Mouse (Mus musculus) cerebellum, postnatal 36 days (tissue): ENCODE measurements around the gene Camk2g.

ENCODE experiments used
- DNase-seq, 2 experiments: peaks; one replicate each; pipeline ENCODE4 v3.0.0; 2021 to 2022; ENCODE audit warnings: mixed read lengths in 2 of 2

The Camk2g gene

GRCm38 (mm10) chr14:20700362-20700761 is 93.5 kb downstream of the Camk2g start:
- no peak for DNase-seq

DNA sequence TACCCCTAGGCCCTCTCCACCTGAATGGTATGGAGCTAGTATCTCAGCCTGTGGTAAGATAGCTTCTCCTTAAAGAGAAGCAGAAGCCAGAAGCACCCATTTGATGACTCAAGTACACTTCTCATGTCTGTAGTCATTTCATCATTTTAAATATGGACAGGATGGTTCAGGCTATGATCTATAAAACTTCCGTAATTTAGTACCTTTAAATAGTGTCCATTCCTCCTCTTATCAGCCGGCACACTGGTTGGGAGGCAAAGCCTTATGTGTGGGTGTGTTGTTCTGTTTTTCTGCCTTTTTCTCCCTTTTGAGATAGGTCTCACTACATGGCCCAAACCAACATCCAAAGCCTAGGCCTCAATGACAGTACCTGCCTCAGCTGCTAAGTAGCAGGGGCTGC is 95.4 kb downstream of the Camk2g start:
- no peak for DNase-seq

DNA sequence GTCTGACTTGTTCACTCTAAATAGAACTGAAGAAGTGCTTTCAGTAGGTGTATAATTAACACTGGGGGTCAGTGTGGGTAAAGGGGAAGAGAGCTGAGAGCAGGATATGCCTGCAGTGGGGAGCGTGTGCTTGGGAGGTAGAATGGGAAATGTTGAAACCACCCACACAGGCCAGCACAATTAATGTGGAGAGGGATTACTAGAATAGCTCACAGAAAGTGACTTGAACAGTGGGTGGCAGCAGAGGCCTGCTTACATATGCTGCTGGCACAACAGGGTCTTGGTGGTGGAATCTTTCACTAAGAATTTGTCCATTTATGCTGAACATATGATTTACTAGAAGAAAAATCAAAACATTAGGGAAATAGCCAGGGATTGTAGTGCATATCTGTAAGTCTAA is 96.9 kb downstream of the Camk2g start:
- peak; percentile 48 for DNase-seq

- peak; percentile 14 to 20 for DNase-seq
These were observed 97.9 kb downstream of the Camk2g start for GRCm38 (mm10) chr14:20695761-20696520.

DNA sequence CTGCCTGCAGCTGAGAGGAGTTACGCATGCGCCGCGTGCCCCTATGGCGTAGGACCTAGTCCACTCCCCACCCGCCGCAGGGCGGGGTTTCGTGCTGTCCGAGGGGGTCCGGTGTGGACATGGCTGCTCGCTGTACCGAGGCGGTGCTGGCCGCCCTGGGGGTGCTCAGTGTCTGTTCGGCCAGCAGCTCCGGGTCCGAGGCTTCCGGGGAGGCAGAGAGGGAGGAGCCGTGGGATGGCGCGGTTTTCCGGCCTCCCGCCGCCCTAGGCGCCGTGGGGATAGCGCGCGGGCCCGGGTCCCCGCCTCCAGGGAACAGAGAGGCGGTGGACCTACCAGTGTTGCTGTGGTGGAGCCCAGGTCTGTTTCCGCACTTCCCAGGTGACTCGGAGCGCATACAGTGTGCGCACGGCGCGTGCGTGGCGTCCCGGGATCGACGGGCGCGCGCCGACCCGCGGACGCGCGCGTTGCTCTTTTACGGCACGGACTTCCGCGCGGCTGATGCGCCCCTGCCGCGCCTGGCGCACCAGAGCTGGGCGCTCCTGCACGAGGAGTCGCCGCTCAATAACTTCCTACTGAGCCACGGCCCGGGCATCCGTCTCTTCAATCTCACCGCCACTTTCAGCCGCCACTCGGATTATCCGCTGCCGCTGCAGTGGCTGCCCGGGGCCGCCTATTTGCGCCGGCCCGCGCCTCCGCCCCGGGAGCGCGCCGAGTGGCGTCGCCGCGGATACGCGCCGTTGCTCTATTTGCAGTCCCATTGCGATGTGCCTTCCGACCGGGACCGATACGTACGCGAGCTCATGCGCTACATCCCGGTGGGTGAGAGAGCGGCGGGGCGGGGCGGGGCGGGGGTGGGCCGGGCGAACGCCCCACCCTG is 98.8 kb downstream of the Camk2g start, which contains the start of gene Fut11:
Gene Fut11 (plus strand): TSS at position 85 of the 877 bp plus-strand sequence.
- peak; percentile 87 to 92 for DNase-seq

DNA sequence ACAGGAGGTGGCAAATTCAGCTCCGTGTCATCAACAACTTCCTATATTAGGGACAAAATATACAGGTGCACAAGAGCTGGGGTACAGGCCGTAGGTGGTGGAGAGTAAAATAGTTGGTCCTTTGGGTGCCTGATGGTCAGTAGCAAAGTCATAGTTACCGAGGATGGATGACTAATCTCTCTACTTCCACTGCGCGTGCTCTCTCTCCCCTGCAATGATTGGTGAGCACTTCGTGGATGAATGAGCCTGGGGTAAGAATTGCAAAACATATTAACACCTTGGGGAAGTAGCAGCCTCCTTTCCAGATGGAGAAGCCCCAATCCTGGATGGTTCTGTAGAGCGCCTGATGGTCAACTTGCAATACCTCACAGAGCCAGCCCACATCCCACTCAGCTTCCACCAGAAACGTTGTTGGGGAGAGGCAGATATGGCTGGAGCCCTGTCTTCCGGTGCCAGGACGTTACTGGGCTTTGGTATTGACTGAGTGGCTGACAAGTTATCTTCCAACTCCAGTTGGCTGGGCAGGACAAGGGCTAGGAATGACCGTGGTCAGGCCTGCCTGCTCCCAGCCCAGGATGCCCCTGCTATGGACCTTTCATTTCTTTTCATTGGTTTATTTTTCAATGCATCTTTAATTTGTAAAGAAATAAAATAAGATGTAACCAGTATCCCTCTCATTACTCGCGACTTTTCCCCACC is 99.6 kb downstream of the Camk2g start:
- no peak for DNase-seq

- no peak for DNase-seq
These were observed 100.2 kb downstream of the Camk2g start for GRCm38 (mm10) chr14:20693589-20694101.

GRCm38 (mm10) chr14:20691772-20692171 is 102.1 kb downstream of the Camk2g start:
- DNase-seq = no peak

DNA sequence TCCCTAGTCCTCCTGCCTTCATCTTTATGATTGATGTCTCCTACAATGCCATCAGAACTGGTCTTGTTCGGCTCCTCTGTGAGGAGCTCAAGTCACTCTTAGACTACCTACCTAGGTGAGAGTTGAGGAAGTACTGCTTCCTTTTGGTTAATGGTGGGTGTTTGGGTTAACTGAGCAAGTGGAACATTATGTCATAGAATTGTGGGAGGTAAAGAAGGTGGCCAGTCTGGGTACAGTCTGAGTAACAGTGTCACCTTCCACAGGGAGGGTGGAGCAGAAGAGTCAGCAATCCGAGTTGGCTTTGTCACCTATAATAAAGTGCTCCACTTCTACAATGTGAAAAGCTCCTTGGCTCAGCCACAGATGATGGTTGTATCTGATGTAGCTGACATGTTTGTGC is 104.9 kb downstream of the Camk2g start:
- no peak for DNase-seq

GRCm38 (mm10) chr14:20686576-20686975 is 107.3 kb downstream of the Camk2g start:
- no peak for DNase-seq
